Mouse (Mus musculus) neural tube, embryonic 12.5 days (tissue): ENCODE measurements at regions not wholly inside any gene's neighbourhood (a gene's known extent, or its start where the extent isn't known, plus 50 kb on each side); places are given as distances from the start of the nearest gene placed in this dataset.
A peak's percentile ranks its signal among the peaks of the same experiment; 100 is the strongest.

Experiments
- ATAC-seq: fragments of 200-750 bp; cut with Nextera tagmentation; 2 replicates; pipeline ENCODE4 v1.8.0; 2017; ENCODE audit warnings: low read depth, mild to moderate bottlenecking, moderate TSS enrichment, moderate library complexity; ENCODE audit not compliant: low FRiP score
- H3K27ac ChIP-seq: fragments of 300-500 bp; sonication (generic); 2 replicates; pipeline ENCODE4 v1.5.1; 2016
- H3K27me3 ChIP-seq: fragments of 300-500 bp; sonication (generic); replicated peaks from 2 replicates; pipeline ENCODE4 v1.6.1; 2016; ENCODE audit warnings: mild to moderate bottlenecking
- H3K36me3 ChIP-seq: fragments of 300-500 bp; sonication (generic); 2 replicates; pipeline ENCODE4 v1.6.1; 2016; ENCODE audit warnings: mild to moderate bottlenecking
- H3K4me1 ChIP-seq: fragments of 300-500 bp; sonication (generic); 2 replicates; pipeline ENCODE4 v1.6.1; 2016
- H3K4me2 ChIP-seq: fragments of 300-500 bp; sonication (generic); replicated peaks from 2 replicates; pipeline ENCODE4 v1.6.1; 2016; ENCODE audit warnings: mild to moderate bottlenecking
- H3K4me3 ChIP-seq: fragments of 300-500 bp; sonication (generic); 2 replicates; pipeline ENCODE4 v1.5.1; 2016
- H3K9ac ChIP-seq: fragments of 300-500 bp; sonication (generic); 2 replicates; pipeline ENCODE4 v1.6.1; 2016; ENCODE audit warnings: mild to moderate bottlenecking
- H3K9me3 ChIP-seq: fragments of 300-500 bp; sonication (generic); 2 replicates; pipeline ENCODE4 v1.6.1; 2016; ENCODE audit warnings: mild to moderate bottlenecking
- WGBS: fragments of 180-500 bp; shearing (Covaris S2); methylation state at CpG from one replicate; pipeline ENCODE4 v1.1.7; 2016; 5-methylcytosine and 5-hydroxymethylcytosine counted together

DNA sequence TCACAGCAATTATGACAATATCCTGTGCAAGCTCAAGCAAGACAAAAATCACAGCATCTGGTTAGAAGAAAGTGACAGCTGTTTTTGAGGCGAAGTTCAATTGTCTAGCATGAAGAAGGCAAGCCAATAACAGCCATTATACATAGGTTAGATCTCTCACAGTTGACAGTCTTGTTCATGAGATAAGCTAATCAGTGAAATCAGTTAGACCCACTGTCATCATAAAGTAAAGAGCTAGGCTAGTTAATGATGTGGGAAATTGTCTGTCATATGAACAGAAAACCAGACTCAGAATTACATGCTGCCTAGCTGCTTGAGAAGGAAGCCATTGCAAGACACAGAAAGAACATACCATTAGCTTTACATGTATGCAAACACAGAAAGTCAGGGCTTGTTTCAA lies 470.2 kb upstream of the 5930422O12Rik start:
- Histone ChIP-seq H3K4me1 (no peaks in the 10 kb centered on the region), H3K4me3 (no peak overlapping the region), H3K4me2 (no peak overlapping the region), H3K27me3 (no peaks in the 10 kb centered on the region), H3K9ac (no peak overlapping the region), H3K9me3 (0 out of 2 replicates have a peak, but pooled peaks cover 5% of the 10 kb centered on the region), H3K36me3 (no peaks in the 10 kb centered on the region), H3K27ac (no peak overlapping the region)
- 81% methylated on average over 1 of the region's 1 CpGs for whole genome bisulfite sequencing
- ATAC-seq: no peak

- Histone ChIP-seq H3K4me3 (no peak overlapping the region), H3K27me3 (no peaks in the 10 kb centered on the region), H3K36me3 (no peaks in the 10 kb centered on the region), H3K4me1 (no peaks in the 10 kb centered on the region), H3K27ac (no peak overlapping the region), H3K9ac (no peak overlapping the region), H3K4me2 (no peak overlapping the region), H3K9me3 (0 out of 2 replicates have a peak, but pooled peaks cover 5% of the 10 kb centered on the region)
- 91% methylated on average over 4 of the region's 4 CpGs for WGBS
- no peak for ATAC-seq
Observed at GRCm38 (mm10) chr8:32958855-32959254, 469.7 kb upstream of the 5930422O12Rik start.

DNA sequence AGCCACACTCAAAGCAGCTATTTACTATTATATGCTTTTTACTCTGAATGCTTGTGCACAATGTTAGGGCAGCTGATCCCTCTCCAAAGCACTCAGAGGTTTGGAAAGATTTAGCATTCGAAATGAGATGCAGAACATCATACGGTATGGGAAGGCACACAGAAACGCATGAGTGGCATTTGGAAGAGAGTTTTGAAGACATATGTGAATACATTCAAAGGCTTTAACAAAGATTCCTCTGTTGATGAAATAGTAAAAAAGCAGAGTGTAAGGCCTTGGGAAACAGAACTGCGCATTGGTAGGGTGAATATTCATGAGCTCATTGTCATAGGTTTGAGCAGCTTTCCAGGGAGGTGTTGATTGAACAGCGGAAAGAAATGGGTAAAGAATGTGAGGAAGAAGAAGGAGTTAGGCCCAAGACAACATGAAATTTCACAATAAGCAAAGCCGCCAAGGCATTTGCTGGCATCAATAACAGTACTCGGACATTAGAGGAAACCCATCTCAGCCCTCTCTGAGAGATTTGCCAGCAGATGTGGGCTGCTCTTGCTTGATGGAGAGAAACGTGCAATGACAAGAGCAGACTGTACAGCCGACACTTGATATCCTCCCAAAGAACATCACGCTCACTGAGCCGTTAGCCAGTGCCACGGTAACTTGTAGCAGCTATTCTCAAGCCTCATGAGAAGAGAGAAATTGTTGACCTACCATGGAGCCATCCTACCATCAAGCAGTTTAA lies 469.0 kb upstream of the 5930422O12Rik start:
- 89% methylated on average over 12 of the region's 12 CpGs for WGBS
- no peak overlapping the region for H3K9ac ChIP-seq
- ATAC-seq: peak; percentile 44
- 0 out of 2 replicates have a peak, but pooled peaks cover 5% of the 10 kb centered on the region for H3K9me3 ChIP-seq
- H3K27ac ChIP-seq: no peak overlapping the region
- no peak overlapping the region for H3K4me3 ChIP-seq
- H3K4me1 ChIP-seq: no peaks in the 10 kb centered on the region
- no peaks in the 10 kb centered on the region for H3K27me3 ChIP-seq
- no peaks in the 10 kb centered on the region for H3K36me3 ChIP-seq
- no peak overlapping the region for H3K4me2 ChIP-seq

GRCm38 (mm10) chr8:32990216-32990615 lies 438.3 kb upstream of the 5930422O12Rik start:
- Histone ChIP-seq H3K9ac (no peak overlapping the region), H3K4me2 (no peak overlapping the region), H3K9me3 (no peaks in the 10 kb centered on the region), H3K27ac (no peak overlapping the region), H3K4me1 (no peaks in the 10 kb centered on the region), H3K4me3 (no peak overlapping the region), H3K36me3 (no peaks in the 10 kb centered on the region), H3K27me3 (no peaks in the 10 kb centered on the region)
- 92% methylated on average over 3 of the region's 3 CpGs for WGBS
- no peak for ATAC-seq

DNA sequence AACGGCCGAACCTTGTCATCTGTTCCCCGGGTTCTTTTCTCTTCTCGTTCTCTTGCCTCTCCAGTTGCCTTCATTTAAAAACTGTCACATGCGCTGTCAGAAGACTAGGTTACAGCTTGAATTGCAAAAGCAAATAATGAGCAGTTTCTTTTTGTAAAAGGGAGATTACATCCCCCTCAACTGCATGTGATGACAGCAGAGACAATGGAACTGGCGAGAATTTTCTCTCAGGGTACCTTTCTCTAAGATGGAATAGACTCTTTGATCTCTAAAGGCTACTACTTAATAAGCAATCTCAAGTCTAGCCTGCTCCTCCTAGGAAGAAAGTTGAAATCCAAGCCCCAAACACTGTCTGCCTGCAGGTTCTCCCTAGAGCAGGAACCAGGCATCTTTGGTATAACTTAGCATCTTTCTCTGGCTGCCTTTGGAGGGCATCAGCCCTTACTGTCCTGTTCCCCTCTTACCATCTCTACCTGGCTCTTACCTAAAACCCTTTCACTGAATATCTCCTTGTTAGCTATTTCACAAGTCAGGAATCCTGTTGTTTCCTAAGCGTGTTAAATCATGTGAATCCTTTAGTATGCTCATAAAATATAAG lies 424.4 kb upstream of the 5930422O12Rik start:
- no peaks in the 10 kb centered on the region for H3K36me3 ChIP-seq
- no peak for ATAC-seq
- no peak overlapping the region for H3K4me2 ChIP-seq

GRCm38 (mm10) chr8:33004570-33004969 lies 423.9 kb upstream of the 5930422O12Rik start:
- peaks cover 5% of the 10 kb centered on the region; the same call in 1 of the 2 replicates for H3K4me1 ChIP-seq
- ATAC-seq: peak; percentile 87
- no peak overlapping the region for H3K27ac ChIP-seq
- H3K27me3 ChIP-seq: no peaks in the 10 kb centered on the region
- H3K4me2 ChIP-seq: no peak overlapping the region
- no peak overlapping the region for H3K4me3 ChIP-seq
- H3K9me3 ChIP-seq: no peaks in the 10 kb centered on the region
- no peaks in the 10 kb centered on the region for H3K36me3 ChIP-seq
- 32% methylated on average over 2 of the region's 2 CpGs for WGBS
- H3K9ac ChIP-seq: no peak overlapping the region

More for the DNA sequence above, 424.4 kb upstream of the 5930422O12Rik start:
- H3K4me3 ChIP-seq: no peak overlapping the region
- no peaks in the 10 kb centered on the region for H3K9me3 ChIP-seq
- 67% methylated on average over 7 of the region's 7 CpGs for WGBS
- peaks cover 5% of the 10 kb centered on the region; the same call in 1 of the 2 replicates for H3K4me1 ChIP-seq
- no peak overlapping the region for H3K27ac ChIP-seq
- H3K27me3 ChIP-seq: no peaks in the 10 kb centered on the region
- no peak overlapping the region for H3K9ac ChIP-seq

- Histone ChIP-seq H3K9me3 (no peaks in the 10 kb centered on the region), H3K27me3 (no peaks in the 10 kb centered on the region)
- no peak for ATAC-seq
Observed at GRCm38 (mm10) chr8:33010106-33010505, 418.4 kb upstream of the 5930422O12Rik start.

DNA sequence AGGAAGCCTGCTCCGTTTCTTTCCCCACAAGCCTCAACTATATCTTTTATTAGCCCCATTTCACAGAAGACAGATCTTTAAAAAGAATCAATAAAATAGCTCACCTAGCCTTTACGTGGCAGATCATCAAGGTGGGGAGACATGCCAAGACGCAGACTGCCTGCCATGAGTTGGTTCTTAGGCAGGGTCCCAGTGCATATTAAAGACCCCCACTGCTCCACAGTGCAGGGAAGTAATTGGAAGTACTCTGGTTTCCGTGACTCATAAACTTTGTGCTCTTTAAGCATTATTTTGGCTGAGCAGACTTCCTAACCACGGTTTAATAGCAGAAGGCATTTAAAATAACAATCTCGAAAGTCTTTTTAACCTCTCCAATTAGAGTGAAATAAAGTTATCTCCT lies 415.7 kb upstream of the 5930422O12Rik start:
- WGBS: 76% methylated on average over 6 of the region's 6 CpGs
- H3K4me3 ChIP-seq: no peak overlapping the region

More at GRCm38 (mm10) chr8:33010106-33010505, 418.4 kb upstream of the 5930422O12Rik start:
- Histone ChIP-seq H3K36me3 (no peaks in the 10 kb centered on the region), H3K27ac (no peak overlapping the region), H3K4me3 (no peak overlapping the region), H3K4me2 (no peak overlapping the region), H3K4me1 (no peaks in the 10 kb centered on the region), H3K9ac (no peak overlapping the region)

GRCm38 (mm10) chr8:33015861-33016260 lies 412.6 kb upstream of the 5930422O12Rik start:
- Histone ChIP-seq H3K27ac (no peak overlapping the region), H3K4me3 (no peak overlapping the region), H3K27me3 (no peaks in the 10 kb centered on the region), H3K4me1 (no peaks in the 10 kb centered on the region), H3K4me2 (no peak overlapping the region), H3K9ac (no peak overlapping the region), H3K36me3 (no peaks in the 10 kb centered on the region), H3K9me3 (no peaks in the 10 kb centered on the region)
- no peak for ATAC-seq
- 82% methylated on average over 3 of the region's 3 CpGs for WGBS

More for the DNA sequence above, 415.7 kb upstream of the 5930422O12Rik start:
- Histone ChIP-seq H3K9ac (no peak overlapping the region), H3K36me3 (no peaks in the 10 kb centered on the region), H3K27ac (no peak overlapping the region), H3K4me2 (no peak overlapping the region), H3K9me3 (no peaks in the 10 kb centered on the region), H3K4me1 (no peaks in the 10 kb centered on the region), H3K27me3 (no peaks in the 10 kb centered on the region)
- ATAC-seq: no peak

DNA sequence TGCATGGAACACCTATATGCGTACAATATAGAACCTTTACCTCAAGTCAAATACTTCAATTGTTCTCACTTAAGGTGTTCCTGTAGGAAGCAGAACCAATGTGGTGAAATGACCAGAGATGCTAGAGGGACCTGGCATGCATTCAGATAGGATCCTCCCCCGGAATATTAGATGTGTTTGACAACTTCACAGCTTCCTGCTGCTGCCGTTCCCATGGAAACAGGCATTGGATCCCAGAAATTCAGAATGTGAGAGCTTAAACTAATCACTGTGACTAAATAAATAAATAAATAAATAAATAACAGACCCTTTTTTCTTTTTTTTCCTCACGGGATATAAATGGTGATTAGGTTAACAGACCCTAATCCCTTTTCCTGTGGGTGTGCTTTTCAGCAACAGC lies 401.5 kb upstream of the 5930422O12Rik start:
- WGBS: 74% methylated on average over 4 of the region's 4 CpGs
- no peak overlapping the region for H3K9ac ChIP-seq
- H3K4me1 ChIP-seq: no peaks in the 10 kb centered on the region
- no peaks in the 10 kb centered on the region for H3K9me3 ChIP-seq
- no peak overlapping the region for H3K4me3 ChIP-seq
- ATAC-seq: no peak
- no peak overlapping the region for H3K4me2 ChIP-seq
- no peaks in the 10 kb centered on the region for H3K36me3 ChIP-seq
- no peaks in the 10 kb centered on the region for H3K27me3 ChIP-seq
- H3K27ac ChIP-seq: no peak overlapping the region

DNA sequence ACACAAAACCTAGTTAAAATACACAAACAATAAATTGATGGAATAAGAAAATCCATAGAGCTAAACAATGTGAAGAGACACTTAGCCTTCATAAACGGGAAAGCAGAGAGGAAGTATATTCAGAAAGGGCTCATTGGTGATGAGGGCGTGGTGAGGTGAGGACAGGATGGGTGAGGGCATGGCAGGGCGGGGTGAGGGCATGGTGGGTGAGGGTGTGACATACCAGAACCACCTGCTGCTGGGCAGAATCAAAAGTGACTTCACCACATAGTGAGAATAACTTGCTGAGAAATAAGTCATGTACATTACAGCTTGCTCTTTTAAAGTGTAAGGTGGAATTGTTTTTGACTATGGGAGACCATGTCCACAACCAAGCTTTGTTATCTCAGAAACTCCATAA lies 399.1 kb upstream of the 5930422O12Rik start:
- Histone ChIP-seq H3K27ac (no peak overlapping the region), H3K4me3 (no peak overlapping the region), H3K9me3 (no peaks in the 10 kb centered on the region), H3K4me1 (no peaks in the 10 kb centered on the region), H3K36me3 (no peaks in the 10 kb centered on the region), H3K9ac (no peak overlapping the region), H3K4me2 (no peak overlapping the region), H3K27me3 (no peaks in the 10 kb centered on the region)
- 85% methylated on average over 3 of the region's 3 CpGs for WGBS
- no peak for ATAC-seq

DNA sequence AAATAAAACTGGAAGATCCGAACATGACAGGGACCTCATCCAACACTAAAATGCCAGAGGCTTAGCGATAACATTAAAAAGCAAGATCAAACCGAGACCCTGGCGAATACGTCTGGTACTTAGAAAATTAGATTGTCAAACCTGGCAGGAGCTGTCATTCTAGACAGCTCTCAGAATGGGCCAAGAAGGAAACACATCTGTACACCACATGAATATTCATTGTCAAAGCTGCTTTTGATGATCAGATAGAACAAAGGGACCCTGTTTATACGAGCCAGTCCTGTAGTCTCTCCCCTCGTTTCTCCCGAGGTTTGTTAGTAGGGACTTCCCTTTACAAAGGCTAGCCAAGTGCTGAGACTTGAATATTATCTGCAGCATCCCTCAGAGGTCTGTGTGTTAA lies 376.5 kb upstream of the 5930422O12Rik start:
- H3K27ac ChIP-seq: no peak overlapping the region
- no peak for ATAC-seq
- WGBS: 68% methylated on average over 8 of the region's 8 CpGs
- H3K27me3 ChIP-seq: no peaks in the 10 kb centered on the region
- no peaks in the 10 kb centered on the region for H3K36me3 ChIP-seq
- peaks cover 10% of the 10 kb centered on the region for H3K9me3 ChIP-seq
- H3K4me2 ChIP-seq: no peak overlapping the region
- H3K9ac ChIP-seq: no peak overlapping the region
- H3K4me3 ChIP-seq: no peak overlapping the region
- no peaks in the 10 kb centered on the region for H3K4me1 ChIP-seq

GRCm38 (mm10) chr8:33065566-33065965 lies 362.9 kb upstream of the 5930422O12Rik start:
- ATAC-seq: no peak
- 85% methylated on average over 3 of the region's 3 CpGs for WGBS

More at GRCm38 (mm10) chr8:33065566-33065965, 362.9 kb upstream of the 5930422O12Rik start:
- Histone ChIP-seq H3K9me3 (no peaks in the 10 kb centered on the region), H3K9ac (no peak overlapping the region), H3K4me3 (no peak overlapping the region), H3K4me1 (no peaks in the 10 kb centered on the region), H3K36me3 (no peaks in the 10 kb centered on the region), H3K27ac (no peak overlapping the region), H3K27me3 (no peaks in the 10 kb centered on the region), H3K4me2 (no peak overlapping the region)
